Mouse (Mus musculus) kidney, embryonic 15.5 days (tissue): ENCODE measurements around the gene Maff. TPM values are rescaled to one million over a fixed set of nuclear protein-coding genes. Genes with fewer than 3 reads are reported as not detected.

ENCODE experiments used
- ATAC-seq: fragments of 200-750 bp; cut with Nextera tagmentation; replicated peaks from 2 replicates; pipeline ENCODE4 v1.8.0; 2017; ENCODE audit warnings: moderate TSS enrichment; ENCODE audit not compliant: low FRiP score
- H3K27ac ChIP-seq: fragments of 300-500 bp; sonication (generic); 2 replicates; pipeline ENCODE4 v1.5.1; 2015; ENCODE audit warnings: mild to moderate bottlenecking, inconsistent platforms
- H3K27me3 ChIP-seq: fragments of 300-500 bp; sonication (generic); 2 replicates; pipeline ENCODE4 v1.6.1; 2015; ENCODE audit warnings: inconsistent platforms
- H3K36me3 ChIP-seq: fragments of 300-500 bp; sonication (generic); 2 replicates; pipeline ENCODE4 v1.6.1; 2015; ENCODE audit warnings: inconsistent platforms
- H3K4me1 ChIP-seq: fragments of 300-500 bp; sonication (generic); 2 replicates; pipeline ENCODE4 v1.6.1; 2015; ENCODE audit warnings: inconsistent platforms
- H3K4me2 ChIP-seq: fragments of 300-500 bp; sonication (generic); 2 replicates; pipeline ENCODE4 v1.6.1; 2015; ENCODE audit warnings: moderate library complexity, mild to moderate bottlenecking, inconsistent platforms
- H3K4me3 ChIP-seq: fragments of 300-500 bp; sonication (generic); replicated peaks from 2 replicates; pipeline ENCODE4 v1.5.1; 2015; ENCODE audit warnings: mild to moderate bottlenecking, inconsistent platforms
- H3K9ac ChIP-seq: fragments of 300-500 bp; sonication (generic); 2 replicates; pipeline ENCODE4 v1.6.1; 2015; ENCODE audit warnings: mild to moderate bottlenecking, inconsistent platforms
- H3K9me3 ChIP-seq: fragments of 300-500 bp; sonication (generic); replicated peaks from 2 replicates; pipeline ENCODE4 v1.6.1; 2016; ENCODE audit warnings: inconsistent platforms
- WGBS: fragments of 180-500 bp; shearing (Covaris S2); methylation state at CpG from one replicate; pipeline ENCODE4 v1.1.7; 2015; ENCODE audit warnings: mixed read lengths; 5-methylcytosine and 5-hydroxymethylcytosine counted together
- polyA plus RNA-seq: library from polyadenylated mRNA; unstranded; fragments of >200 nt; fragmentation: Nextera tagmentation; extraction: Ambion mirVana; gene quantifications from 2 replicates; pipeline ENCODE4 v1.2.1, GENCODE M21; 2015

Gene Maff
- polyA plus RNA-seq, 1 experiment from 2014 or later = 3.8 TPM

DNA sequence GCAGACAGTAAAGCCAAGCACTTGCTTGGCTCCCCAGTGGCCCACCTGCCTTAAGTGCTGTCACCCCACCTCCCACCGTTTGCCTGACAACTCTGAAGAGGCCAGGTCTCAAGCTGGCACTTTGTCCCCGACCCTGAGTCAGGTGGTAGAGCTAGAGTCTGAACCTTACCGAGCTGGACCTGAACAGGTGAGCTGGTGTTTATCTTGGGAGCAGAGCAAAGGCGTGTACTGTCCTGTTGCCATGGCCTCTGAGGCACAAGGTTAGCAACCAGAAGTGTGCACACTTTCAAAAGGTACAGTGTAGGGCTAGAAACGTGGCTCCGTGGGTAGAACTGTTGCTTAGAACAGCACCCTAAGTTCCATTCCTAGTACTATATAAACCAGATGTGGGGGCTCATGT lies 41.8 kb downstream of the Maff start:
- H3K36me3 ChIP-seq = no peaks in the 10 kb centered on the region
- H3K4me2 ChIP-seq = no peak overlapping the region
- no peak overlapping the region for H3K9ac ChIP-seq
- no peak overlapping the region for H3K4me3 ChIP-seq
- 79% methylated on average over 6 of the region's 6 CpGs for WGBS
- H3K27me3 ChIP-seq = no peaks in the 10 kb centered on the region
- H3K4me1 ChIP-seq = peaks cover 53% of the 10 kb centered on the region
- no peaks in the 10 kb centered on the region for H3K9me3 ChIP-seq
- no peak for ATAC-seq
- no peak overlapping the region for H3K27ac ChIP-seq

DNA sequence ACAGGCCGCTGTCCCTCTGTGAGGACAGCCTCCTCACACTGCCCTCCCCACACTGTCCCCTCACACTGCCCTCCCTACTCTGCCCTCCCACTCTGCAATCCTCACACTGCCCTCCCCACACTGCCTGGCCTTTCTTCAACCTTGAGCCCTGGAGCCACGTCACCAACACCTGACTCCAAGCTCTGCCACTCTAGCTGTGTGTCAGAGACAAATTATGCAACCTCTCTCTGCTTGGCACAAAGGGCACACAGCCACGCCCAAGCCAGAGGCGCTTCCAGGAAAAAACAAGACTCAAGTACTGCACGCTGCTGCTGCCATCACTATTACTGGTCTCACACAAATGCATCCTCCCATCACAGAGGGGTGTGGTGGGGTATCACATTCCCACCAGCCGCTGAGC lies 44.0 kb downstream of the Maff start:
- no peaks in the 10 kb centered on the region for H3K27me3 ChIP-seq
- 76% methylated on average over 6 of the region's 6 CpGs for WGBS
- no peak for ATAC-seq
- H3K9ac ChIP-seq = no peak overlapping the region
- H3K36me3 ChIP-seq = no peaks in the 10 kb centered on the region
- H3K9me3 ChIP-seq = no peaks in the 10 kb centered on the region
- no peak overlapping the region for H3K4me2 ChIP-seq
- no peak overlapping the region for H3K27ac ChIP-seq
- peaks cover 75% of the 10 kb centered on the region for H3K4me1 ChIP-seq
- no peak overlapping the region for H3K4me3 ChIP-seq

- peak overlapping the region; percentile 80 for H3K27ac ChIP-seq
- H3K9ac ChIP-seq = no peak overlapping the region
- peaks cover 81% of the 10 kb centered on the region for H3K4me1 ChIP-seq
- H3K9me3 ChIP-seq = no peaks in the 10 kb centered on the region
- 19% methylated on average over 7 of the region's 7 CpGs for WGBS
- no peak overlapping the region for H3K4me2 ChIP-seq
- no peaks in the 10 kb centered on the region for H3K27me3 ChIP-seq
- H3K36me3 ChIP-seq = no peaks in the 10 kb centered on the region
- no peak overlapping the region for H3K4me3 ChIP-seq
- ATAC-seq = peak; percentile 74
These were observed 45.1 kb downstream of the Maff start for GRCm38 (mm10) chr15:79391447-79392093.

- Histone ChIP-seq H3K4me3 (no peak overlapping the region), H3K27me3 (no peaks in the 10 kb centered on the region), H3K27ac (peak overlapping the region; percentile 80), H3K4me1 (peaks cover 84% of the 10 kb centered on the region), H3K36me3 (peaks cover 5% of the 10 kb centered on the region; the same call in 1 of the 2 replicates), H3K9ac (no peak overlapping the region), H3K9me3 (no peaks in the 10 kb centered on the region), H3K4me2 (no peak overlapping the region)
- no peak for ATAC-seq
- 83% methylated on average over 5 of the region's 5 CpGs for WGBS
These were observed 46.1 kb downstream of the Maff start for GRCm38 (mm10) chr15:79392527-79392926.

- H3K27me3 ChIP-seq = no peaks in the 10 kb centered on the region
- no peak for ATAC-seq
- WGBS = 88% methylated on average over 6 of the region's 6 CpGs
- H3K9me3 ChIP-seq = no peaks in the 10 kb centered on the region
- H3K27ac ChIP-seq = no peak overlapping the region
- no peak overlapping the region for H3K4me3 ChIP-seq
- peaks cover 80% of the 10 kb centered on the region for H3K4me1 ChIP-seq
- H3K9ac ChIP-seq = no peak overlapping the region
- peaks cover 6% of the 10 kb centered on the region; the same call in 1 of the 2 replicates for H3K36me3 ChIP-seq
- no peak overlapping the region for H3K4me2 ChIP-seq
These were observed 46.7 kb downstream of the Maff start for GRCm38 (mm10) chr15:79393101-79393500.

GRCm38 (mm10) chr15:79394842-79395241 lies 48.4 kb downstream of the Maff start:
- H3K27ac ChIP-seq = no peak overlapping the region
- no peak for ATAC-seq
- peaks cover 6% of the 10 kb centered on the region; the same call in 1 of the 2 replicates for H3K36me3 ChIP-seq
- H3K9ac ChIP-seq = no peak overlapping the region
- peaks cover 82% of the 10 kb centered on the region for H3K4me1 ChIP-seq
- 38% methylated on average over 4 of the region's 4 CpGs for WGBS
- H3K4me2 ChIP-seq = peak overlapping the region; percentile 26
- no peak overlapping the region for H3K4me3 ChIP-seq
- no peaks in the 10 kb centered on the region for H3K9me3 ChIP-seq
- no peaks in the 10 kb centered on the region for H3K27me3 ChIP-seq

DNA sequence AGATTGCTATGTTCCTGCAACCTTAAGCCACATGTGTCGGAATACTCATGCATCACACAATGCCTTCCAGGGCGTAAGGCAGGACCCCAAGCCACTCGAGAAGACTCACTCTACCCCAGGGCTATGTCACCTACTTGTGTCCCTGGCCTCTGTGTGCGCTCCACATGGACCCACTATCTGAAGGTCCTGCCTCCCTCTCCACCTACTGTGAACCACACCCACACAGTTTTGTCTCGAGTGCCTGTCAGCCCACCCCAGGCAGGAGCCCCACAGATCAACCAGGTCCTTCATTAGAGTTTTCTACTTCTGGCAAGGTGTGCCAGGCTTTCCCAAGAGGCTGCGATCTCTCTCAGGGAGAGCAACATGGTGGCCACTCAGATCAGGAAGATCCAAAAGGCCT lies 48.9 kb downstream of the Maff start:
- WGBS = 60% methylated on average over 6 of the region's 6 CpGs
- peaks cover 82% of the 10 kb centered on the region for H3K4me1 ChIP-seq
- H3K9ac ChIP-seq = no peak overlapping the region
- H3K4me2 ChIP-seq = peak overlapping the region; percentile 26
- H3K27ac ChIP-seq = no peak overlapping the region
- ATAC-seq = no peak
- H3K4me3 ChIP-seq = no peak overlapping the region
- no peaks in the 10 kb centered on the region for H3K27me3 ChIP-seq
- peaks cover 6% of the 10 kb centered on the region; the same call in 1 of the 2 replicates for H3K36me3 ChIP-seq
- H3K9me3 ChIP-seq = no peaks in the 10 kb centered on the region

DNA sequence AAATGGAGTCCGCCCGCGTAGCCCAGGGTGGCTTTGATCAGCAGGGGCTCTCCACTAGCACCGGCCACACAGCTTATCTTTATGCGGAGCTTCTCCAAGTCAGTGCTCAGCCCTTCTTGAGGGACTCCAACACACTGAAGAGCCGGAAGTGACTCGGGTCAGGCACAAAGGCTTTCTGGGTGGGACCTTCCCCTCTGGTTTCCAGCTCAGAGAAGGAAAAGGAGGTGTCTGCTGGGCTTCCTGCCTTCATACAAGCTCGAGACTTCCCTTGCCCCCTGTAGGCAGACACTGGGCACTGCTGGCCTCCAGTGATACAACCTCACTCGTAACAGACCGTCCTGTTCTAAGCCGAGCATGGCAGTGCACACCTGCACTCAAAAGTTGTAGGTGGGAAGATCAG lies 50.3 kb downstream of the Maff start:
- Histone ChIP-seq H3K27me3 (no peaks in the 10 kb centered on the region), H3K9me3 (no peaks in the 10 kb centered on the region), H3K9ac (no peak overlapping the region), H3K27ac (no peak overlapping the region), H3K36me3 (peaks cover 6% of the 10 kb centered on the region; the same call in 1 of the 2 replicates), H3K4me1 (peaks cover 83% of the 10 kb centered on the region), H3K4me2 (peak overlapping the region; percentile 28; the same call in 1 of the 2 replicates), H3K4me3 (peak overlapping the region; percentile 18)
- WGBS = 78% methylated on average over 11 of the region's 11 CpGs
- ATAC-seq = no peak

GRCm38 (mm10) chr15:79399231-79400052 lies 53.0 kb downstream of the Maff start:
- peaks cover 72% of the 10 kb centered on the region for H3K4me1 ChIP-seq
- no peak for ATAC-seq
- H3K36me3 ChIP-seq = peaks cover 6% of the 10 kb centered on the region; the same call in 1 of the 2 replicates
- no peak overlapping the region for H3K27ac ChIP-seq
- H3K9me3 ChIP-seq = no peaks in the 10 kb centered on the region
- WGBS = 69% methylated on average over 14 of the region's 14 CpGs
- no peak overlapping the region for H3K4me2 ChIP-seq
- H3K9ac ChIP-seq = no peak overlapping the region
- H3K4me3 ChIP-seq = no peak overlapping the region
- no peaks in the 10 kb centered on the region for H3K27me3 ChIP-seq

GRCm38 (mm10) chr15:79400134-79400974 lies 53.9 kb downstream of the Maff start:
- Histone ChIP-seq H3K4me1 (peaks cover 63% of the 10 kb centered on the region), H3K27ac (peak overlapping the region; percentile 56), H3K9me3 (no peaks in the 10 kb centered on the region), H3K4me2 (peak overlapping the region; percentile 90; the same call in 1 of the 2 replicates), H3K36me3 (peaks cover 6% of the 10 kb centered on the region; the same call in 1 of the 2 replicates), H3K9ac (peak overlapping the region; percentile 24; the same call in 1 of the 2 replicates), H3K4me3 (no peak overlapping the region), H3K27me3 (no peaks in the 10 kb centered on the region)
- 53% methylated on average over 6 of the region's 6 CpGs for WGBS
- no peak for ATAC-seq

- peaks cover 6% of the 10 kb centered on the region; the same call in 1 of the 2 replicates for H3K36me3 ChIP-seq
- no peaks in the 10 kb centered on the region for H3K27me3 ChIP-seq
- peak overlapping the region; percentile 24; the same call in 1 of the 2 replicates for H3K9ac ChIP-seq
- WGBS = 42% methylated on average over 7 of the region's 7 CpGs
- H3K9me3 ChIP-seq = no peaks in the 10 kb centered on the region
- peak overlapping the region; percentile 56 for H3K27ac ChIP-seq
- H3K4me1 ChIP-seq = peaks cover 57% of the 10 kb centered on the region
- H3K4me3 ChIP-seq = no peak overlapping the region
- peak overlapping the region; percentile 90 for H3K4me2 ChIP-seq
- ATAC-seq = no peak
These were observed 54.5 kb downstream of the Maff start for GRCm38 (mm10) chr15:79400975-79401365.
